Mouse (Mus musculus) monocyte, adult 59 days (primary cell): Measurements from ENCODE around the gene Dpy30. TPM values are rescaled to one million over a fixed set of nuclear protein-coding genes. Genes with fewer than 3 reads are reported as not detected.

Experiments
- total RNA-seq, 2 experiments: library from RNA; stranded (reverse); gene quantifications; one replicate each; pipeline ENCODE4 v1.2.4; 2023

The Dpy30 gene
- total RNA-seq, result 10 to 100 TPM; 27.2 to 34.9 TPM

DNA sequence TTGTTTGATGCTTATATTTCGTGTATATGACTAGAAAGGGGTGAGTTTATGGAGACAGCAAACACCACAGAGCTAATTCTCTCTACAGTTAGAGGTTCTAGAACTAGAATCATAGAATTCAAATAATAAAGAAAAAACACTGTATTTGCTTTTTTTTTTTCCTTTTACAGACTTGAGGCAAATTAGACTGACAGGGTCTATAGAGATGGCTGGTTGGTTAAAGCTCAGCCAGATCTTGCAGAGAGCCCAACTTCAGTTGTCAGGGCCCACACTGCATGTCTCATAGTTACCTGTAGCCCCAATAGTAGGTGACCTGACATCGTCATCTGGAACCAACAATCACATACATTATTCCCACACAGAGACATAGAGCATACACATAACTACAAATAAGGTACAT is at the start of gene Dpy30:
Gene Dpy30, minus strand, starts transcription at position 101 of the 400 bp plus-strand sequence.

DNA sequence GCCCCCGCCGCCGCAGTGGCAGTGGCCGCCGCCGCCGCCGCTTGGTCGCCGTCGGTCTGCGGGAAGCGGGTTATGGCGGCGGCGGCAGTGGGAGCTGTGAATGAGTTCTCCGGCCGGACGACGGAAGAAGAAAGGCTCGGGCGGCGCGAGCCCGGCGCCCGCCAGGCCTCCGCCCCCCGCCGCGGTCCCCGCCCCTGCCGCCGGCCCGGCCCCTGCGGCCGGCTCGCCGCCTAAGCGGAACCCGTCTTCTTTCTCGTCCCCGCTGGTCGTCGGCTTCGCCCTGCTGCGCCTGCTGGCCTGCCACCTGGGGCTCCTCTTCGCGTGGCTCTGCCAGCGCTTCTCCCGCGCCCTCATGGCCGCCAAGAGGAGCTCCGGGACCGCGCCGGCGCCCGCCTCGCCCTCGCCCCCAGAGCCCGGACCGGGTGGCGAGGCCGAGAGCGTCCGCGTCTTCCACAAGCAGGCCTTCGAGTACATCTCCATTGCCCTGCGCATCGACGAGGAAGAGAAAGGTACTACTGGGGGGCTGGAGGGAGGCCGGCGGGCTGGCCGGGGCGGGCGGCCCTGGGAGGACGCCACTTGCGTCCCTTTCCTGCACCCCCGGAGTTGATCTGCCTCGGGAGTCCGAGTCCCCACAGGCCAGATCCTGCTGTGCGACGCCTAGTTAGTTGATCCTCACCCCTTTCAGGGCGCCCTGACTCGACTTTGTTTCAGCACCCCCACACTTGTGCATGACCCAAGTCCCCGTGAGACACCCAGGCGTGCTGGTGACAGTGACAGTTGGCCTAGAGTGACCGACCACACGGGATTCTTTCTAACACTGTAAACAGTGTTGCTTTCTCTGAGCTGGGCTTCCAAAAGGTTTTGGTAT is 15.4 kb upstream of the Dpy30 start, which contains the start of gene Spast:
Gene Spast, plus strand, starts transcription at position 51 of the 868 bp plus-strand sequence.

DNA sequence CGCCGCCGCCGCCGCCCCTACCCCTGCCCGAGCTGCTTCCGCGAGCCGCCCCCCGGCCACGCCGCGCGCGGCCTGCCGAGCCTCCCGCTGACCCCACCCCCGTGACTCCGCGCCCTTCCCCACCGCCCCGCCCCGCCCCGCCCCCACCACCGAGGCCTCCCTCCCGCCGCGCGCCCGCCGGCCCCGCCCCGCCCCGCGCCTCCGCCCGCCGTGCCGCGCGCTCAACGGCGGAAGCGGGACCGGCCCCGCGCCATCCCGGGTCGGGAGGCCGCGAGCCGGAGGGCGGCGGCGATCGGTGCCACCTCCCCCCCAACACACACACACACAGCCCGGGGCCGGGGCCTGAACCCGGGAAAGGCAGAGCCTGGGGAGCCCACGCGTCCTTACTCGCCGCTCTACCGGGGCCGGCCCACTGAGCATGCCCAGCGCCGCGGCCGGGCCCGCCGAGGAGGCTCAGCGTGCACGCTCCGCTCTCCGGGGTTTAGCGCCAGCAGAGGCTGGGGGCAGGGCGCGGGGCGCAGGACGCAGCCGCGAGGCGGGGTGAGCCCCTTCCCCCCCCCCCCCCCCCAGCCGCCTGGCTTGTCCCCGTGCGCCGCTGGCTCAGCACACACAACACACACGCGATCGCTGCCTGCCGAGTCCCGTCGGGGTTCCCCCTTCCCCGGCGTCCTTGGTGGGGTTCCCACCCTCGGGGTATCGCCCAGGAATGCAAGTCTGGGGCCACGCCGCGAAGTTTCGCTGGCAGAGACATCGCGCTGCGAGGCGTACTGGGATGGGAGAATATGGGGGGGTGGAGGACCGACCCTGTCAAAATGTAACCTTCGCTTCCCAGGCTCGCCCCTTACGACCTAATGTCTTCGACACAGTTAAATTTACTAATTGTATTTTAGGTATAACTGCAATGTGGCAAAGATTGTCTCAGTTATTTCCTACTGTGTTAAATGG is 28.4 kb downstream of the Dpy30 start, which contains the start of gene Memo1:
Gene Memo1, minus strand, starts transcription at position 496 of the 945 bp plus-strand sequence.

Other genes starting within 250 kb of the Dpy30 start
- gene Memo1, start 28.4 kb downstream of the Dpy30 start, total RNA-seq, result 10 to 100 TPM; 26.5 to 29.7 TPM
- gene Spast, start 15.0 kb upstream of the Dpy30 start, total RNA-seq, result 10 to 100 TPM; 28.3 to 28.7 TPM
- 10 to 100 TPM; 10.7 to 16.6 TPM for gene Slc30a6, start 71.7 kb upstream of the Dpy30 start, total RNA-seq
- 10 to 100 TPM; 17.2 to 19.8 TPM for gene Nlrc4, start 135.2 kb upstream of the Dpy30 start, total RNA-seq
- 10 to 100 TPM; 35.8 to 65.6 TPM for gene Yipf4, start 165.5 kb upstream of the Dpy30 start, total RNA-seq
- gene Birc6, start 204.4 kb upstream of the Dpy30 start, total RNA-seq, result 100 to 1,000 TPM; 165 to 186 TPM